Mouse (Mus musculus) bone marrow, adult 2 months (tissue): Measurements from ENCODE around the gene Fto. TPM values are rescaled to one million over a fixed set of nuclear protein-coding genes. Genes with fewer than 3 reads are reported as not detected.

ENCODE experiments used
- H3K27ac ChIP-seq: fragments of 200-500 bp; 2 replicates; pipeline ENCODE4 v1.5.1; 2012; ENCODE audit warnings: low read depth, mild to moderate bottlenecking, control low read depth, inconsistent platforms, low read length; ENCODE audit not compliant: control insufficient read depth, poor library complexity, insufficient read depth
- H3K4me1 ChIP-seq: fragments of 200-500 bp; 2 replicates; pipeline ENCODE4 v1.6.1; 2011; ENCODE audit warnings: low read length; ENCODE audit not compliant: control insufficient read depth, insufficient read depth
- H3K4me3 ChIP-seq: fragments of 200-500 bp; replicated peaks from 2 replicates; pipeline ENCODE3; 2011; ENCODE audit warnings: mild to moderate bottlenecking, low read depth, low read length, control low read depth; ENCODE audit not compliant: control insufficient read depth
- CTCF ChIP-seq: fragments of 200-500 bp; IDR thresholded peaks from 2 replicates; pipeline ENCODE4 v1.5.1; 2011; ENCODE audit warnings: low read length, control low read depth; ENCODE audit not compliant: control insufficient read depth, insufficient read depth
- POLR2A ChIP-seq: fragments of 200-500 bp; IDR thresholded peaks from 2 replicates; pipeline ENCODE4 v1.6.1; 2011; ENCODE audit warnings: low read depth, mild to moderate bottlenecking, control low read depth, low read length, borderline replicate concordance; ENCODE audit not compliant: control insufficient read depth
- WGBS: fragments of 180-500 bp; shearing (Covaris S2); methylation state at CpG from one replicate; pipeline ENCODE4 v1.1.7; 2018; 5-methylcytosine and 5-hydroxymethylcytosine counted together
- polyA plus RNA-seq: library from polyadenylated mRNA; stranded (reverse); fragments of >200 nt; gene quantifications from 2 replicates; pipeline ENCODE4 v1.2.4, GENCODE M21; 2011; ENCODE audit warnings: low replicate concordance; ENCODE audit not compliant: missing spikeins, insufficient read depth, insufficient read length

Fto gene
- polyA plus RNA-seq, 1 experiment = 11.4 TPM

DNA sequence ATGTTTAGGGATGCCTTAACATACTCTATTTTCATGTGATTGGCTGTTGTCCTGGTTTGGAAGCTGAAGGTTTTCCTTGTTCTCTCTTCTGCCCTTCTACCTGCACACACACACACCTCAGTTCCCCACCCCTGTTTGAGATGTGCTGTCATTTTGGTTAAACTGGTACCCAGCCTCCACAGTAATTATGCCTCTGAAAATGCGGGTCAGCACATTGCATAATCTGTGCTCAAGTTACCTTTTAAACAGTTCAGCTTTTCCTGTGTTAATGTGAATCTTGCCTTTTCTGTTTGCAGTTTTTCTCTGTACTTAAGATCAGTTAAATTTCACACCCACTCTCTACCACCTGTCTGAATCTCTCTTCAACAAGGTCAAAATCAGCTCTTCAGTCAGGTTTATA lies 113.2 kb downstream of the Fto start:
- Histone ChIP-seq H3K4me1 (no peaks in the 10 kb centered on the region; the same call in 1 of the 2 replicates), H3K27ac (no peak overlapping the region), H3K4me3 (no peak overlapping the region)
- 61% methylated on average over 1 of the region's 1 CpGs for WGBS
- TF ChIP-seq POLR2A (no peak), CTCF (no peak)

DNA sequence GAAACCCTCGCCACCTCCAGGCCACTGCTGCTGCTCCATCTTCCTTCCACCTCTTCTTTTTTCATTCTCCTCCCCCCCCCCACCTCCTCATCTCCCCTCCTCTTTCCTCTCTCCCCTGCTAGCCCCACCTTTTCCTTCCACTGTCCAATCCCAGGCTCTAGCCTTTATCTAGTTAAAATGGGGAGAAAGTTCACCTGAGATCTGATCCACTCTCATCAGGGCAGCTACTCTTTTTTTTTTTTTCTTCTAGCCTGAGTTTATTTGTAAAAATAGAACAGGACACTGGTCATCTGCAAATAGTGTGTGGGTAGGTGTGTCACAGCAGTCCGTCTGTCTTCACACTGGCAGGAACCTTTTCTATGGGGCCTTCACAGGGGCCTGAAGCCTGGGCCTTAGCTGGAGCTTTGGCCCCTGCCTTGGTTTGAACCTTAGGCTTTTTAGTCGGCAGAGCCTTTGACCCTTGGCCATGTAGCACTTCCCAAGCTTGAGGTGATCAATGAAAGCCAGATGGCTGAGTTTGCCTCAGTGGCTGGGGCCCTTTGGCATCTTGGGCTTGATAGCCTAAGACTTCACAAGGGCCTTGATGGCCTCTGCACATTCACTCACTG lies 117.1 kb downstream of the Fto start:
- WGBS = 85% methylated on average over 3 of the region's 3 CpGs
- no peaks in the 10 kb centered on the region; the same call in 1 of the 2 replicates for H3K4me1 ChIP-seq
- TF ChIP-seq POLR2A = no peak
- TF ChIP-seq CTCF = no peak
- no peak overlapping the region for H3K27ac ChIP-seq
- no peak overlapping the region for H3K4me3 ChIP-seq

DNA sequence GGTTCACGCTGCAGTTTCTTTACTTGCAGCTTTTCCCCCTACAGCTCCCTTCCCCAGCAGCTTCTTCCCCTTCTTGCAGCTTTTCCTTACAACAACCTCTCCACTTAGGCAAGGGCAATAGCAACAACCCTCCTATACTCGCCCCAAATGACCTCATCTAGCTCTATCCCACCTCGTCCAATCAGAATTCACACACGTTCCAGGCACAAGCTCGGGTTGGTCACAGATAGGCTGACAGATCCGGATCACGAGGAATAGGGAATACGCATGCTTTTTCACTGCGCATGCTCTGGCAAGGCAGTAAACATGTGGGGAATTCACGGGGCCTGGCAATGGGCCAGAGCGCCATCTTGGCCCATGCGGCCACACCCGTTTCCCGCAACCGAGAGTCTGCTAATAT lies 122.7 kb downstream of the Fto start:
- no peak for TF ChIP-seq POLR2A
- no peak for TF ChIP-seq CTCF

GRCm38 (mm10) chr8:91443911-91444310 lies 130.6 kb downstream of the Fto start:
- no peak for TF ChIP-seq POLR2A
- TF ChIP-seq CTCF = no peak
- no peak overlapping the region for H3K4me3 ChIP-seq
- H3K4me1 ChIP-seq = no peaks in the 10 kb centered on the region
- H3K27ac ChIP-seq = no peak overlapping the region
- WGBS = 88% methylated on average over 4 of the region's 4 CpGs

More for the DNA sequence above, 122.7 kb downstream of the Fto start:
- H3K4me1 ChIP-seq = no peaks in the 10 kb centered on the region
- no peak overlapping the region for H3K4me3 ChIP-seq
- WGBS = 93% methylated on average over 15 of the region's 15 CpGs
- no peak overlapping the region for H3K27ac ChIP-seq

GRCm38 (mm10) chr8:91444636-91445410 lies 131.5 kb downstream of the Fto start:
- 82% methylated on average over 11 of the region's 11 CpGs for WGBS
- H3K4me1 ChIP-seq = no peaks in the 10 kb centered on the region
- no peak overlapping the region for H3K4me3 ChIP-seq
- TF ChIP-seq CTCF = no peak
- TF ChIP-seq POLR2A = no peak
- H3K27ac ChIP-seq = no peak overlapping the region

DNA sequence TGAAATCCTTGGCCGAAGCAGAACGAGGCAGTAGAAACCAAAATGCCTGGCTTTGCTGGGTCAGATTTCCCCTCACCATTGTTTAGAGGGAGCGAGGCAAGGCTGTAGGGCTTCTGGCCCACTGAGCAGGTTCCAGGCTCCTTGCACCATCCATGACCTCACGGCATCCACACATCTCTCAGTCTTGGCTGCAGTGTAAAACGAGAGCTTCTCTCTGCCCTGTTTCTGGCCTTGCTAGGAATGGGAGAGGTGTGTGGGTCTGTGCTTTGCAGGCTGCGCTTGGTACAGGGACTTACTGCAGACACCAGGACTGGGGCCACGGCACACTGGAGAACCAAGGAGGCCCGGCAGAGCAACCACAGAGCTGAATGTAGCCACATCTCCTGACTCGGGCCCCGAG lies 132.2 kb downstream of the Fto start:
- Histone ChIP-seq H3K27ac (no peak overlapping the region), H3K4me1 (no peaks in the 10 kb centered on the region), H3K4me3 (no peak overlapping the region)
- WGBS = 87% methylated on average over 10 of the region's 10 CpGs
- no peak for TF ChIP-seq POLR2A
- TF ChIP-seq CTCF = no peak

GRCm38 (mm10) chr8:91446008-91446407 lies 132.7 kb downstream of the Fto start:
- Histone ChIP-seq H3K27ac (no peak overlapping the region), H3K4me1 (no peaks in the 10 kb centered on the region), H3K4me3 (no peak overlapping the region)
- WGBS = 91% methylated on average over 5 of the region's 5 CpGs
- TF ChIP-seq CTCF (no peak), POLR2A (no peak)

GRCm38 (mm10) chr8:91448667-91449329 lies 135.5 kb downstream of the Fto start:
- Histone ChIP-seq H3K27ac (no peak overlapping the region), H3K4me1 (no peaks in the 10 kb centered on the region), H3K4me3 (no peak overlapping the region)
- TF ChIP-seq CTCF (no peak), POLR2A (no peak)
- 84% methylated on average over 7 of the region's 7 CpGs for WGBS
